Mouse (Mus musculus) spleen, adult 12 weeks (tissue): Measurements from ENCODE around the gene Wdr25.
"Not testable (repeated sequence)": the region's sequence is repeated elsewhere in the genome, so short reads cannot be mapped to it uniquely, and the experiment has no call there.

Experiments used
- DNase-seq: peaks from one replicate; pipeline ENCODE4 v3.0.0; 2022; ENCODE audit warnings: low spot score

The Wdr25 gene

DNA sequence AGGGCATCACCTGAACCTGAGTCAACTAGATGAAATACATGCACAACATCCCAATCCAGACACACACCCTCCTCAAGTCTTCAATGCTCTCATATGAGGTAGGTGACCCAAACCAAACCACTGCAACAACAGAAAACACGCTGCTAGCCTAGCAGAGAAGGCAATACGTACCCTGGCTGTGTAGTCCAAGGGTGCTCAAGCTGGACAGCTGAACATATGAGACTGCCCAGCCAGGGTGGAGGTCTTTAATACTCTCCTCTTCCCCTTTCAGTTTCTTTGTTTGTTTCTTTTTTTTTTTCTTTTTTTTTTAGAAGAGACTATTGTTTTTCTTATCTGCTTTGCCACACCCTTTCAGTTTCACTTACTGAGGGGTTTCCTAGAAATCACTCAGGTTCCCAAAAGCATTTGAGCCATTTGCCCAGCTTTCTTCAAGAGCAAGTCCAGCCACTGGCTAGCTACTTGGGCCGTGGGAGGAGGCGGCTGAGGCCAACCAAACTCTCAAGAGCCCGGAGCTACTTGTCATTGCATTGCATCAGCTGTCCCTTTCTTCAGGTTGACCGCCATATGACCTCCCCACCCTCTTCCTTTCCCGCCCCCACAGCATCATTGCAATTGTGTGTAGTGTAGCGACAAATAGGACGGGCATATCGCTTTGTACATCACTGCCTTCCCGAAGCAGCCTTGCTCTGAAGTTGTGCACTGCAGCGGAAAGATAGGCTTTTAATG lies at the start of gene Wdr25:
Gene Wdr25 (plus strand): TSS at position 643 of the 726 bp plus-strand sequence.
- peak; percentile 2 for DNase-seq

DNA sequence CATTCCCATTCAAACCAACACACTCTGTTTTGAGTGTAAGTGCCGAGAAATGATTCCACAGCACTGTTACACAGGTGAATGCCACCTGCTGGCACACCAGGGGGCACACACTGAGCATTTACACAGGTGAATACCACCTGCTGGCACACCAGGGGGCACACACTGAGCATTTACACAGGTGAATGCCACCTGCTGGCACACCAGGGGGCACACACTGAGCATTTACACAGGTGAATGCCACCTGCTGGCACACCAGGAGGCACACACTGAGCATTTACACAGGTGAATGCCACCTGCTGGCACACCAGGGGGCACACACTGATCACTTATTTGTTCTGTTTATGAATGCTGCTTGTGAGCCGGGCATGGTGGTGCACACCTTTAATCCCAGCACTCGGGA lies 45.4 kb upstream of the Wdr25 start:
- DNase-seq = not testable (repeated sequence)

DNA sequence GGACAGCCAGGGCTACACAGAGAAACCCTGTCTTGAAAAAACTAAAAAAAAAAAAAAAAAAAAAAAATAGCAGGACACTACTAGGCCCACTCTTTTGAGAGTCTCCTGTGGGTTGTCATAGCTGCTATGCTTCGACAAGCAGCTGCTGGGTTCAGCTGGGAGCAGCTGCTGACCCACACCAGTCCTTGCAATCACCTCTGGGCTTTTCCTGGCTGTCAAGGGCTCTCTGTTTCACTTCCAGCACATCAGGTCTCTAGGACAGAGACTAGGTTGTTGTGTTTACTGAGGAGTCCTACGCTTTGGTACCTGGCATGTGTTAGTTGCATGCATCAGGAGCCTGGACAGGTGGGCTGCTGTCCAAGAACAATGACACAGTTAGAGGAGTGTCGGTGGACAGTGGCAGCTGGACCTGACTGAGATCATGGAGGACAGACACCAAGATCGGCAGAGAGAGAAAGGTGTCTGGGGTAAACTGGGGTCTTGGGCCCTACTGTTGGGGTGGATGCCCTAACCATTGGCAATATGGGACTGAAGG lies 43.9 kb upstream of the Wdr25 start:
- no peak for DNase-seq

DNA sequence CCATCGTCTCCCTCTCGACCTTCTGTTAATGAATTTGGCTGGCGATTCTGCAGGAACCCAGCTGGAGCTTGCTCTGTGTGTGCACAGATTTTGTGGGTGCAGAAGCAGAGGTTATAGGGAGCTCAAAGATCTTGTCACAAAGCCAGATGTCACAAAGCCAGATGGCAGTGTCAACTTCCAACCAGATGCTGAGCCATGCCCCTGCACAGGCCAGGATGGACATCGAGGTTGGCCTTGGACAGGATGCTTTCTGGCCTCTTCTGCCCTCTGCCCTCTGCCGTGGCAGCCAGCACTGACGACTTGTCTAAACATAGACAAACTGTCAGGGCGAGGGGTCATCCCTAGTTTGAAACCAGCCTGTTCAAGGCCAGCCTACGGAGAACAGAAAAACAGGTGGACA lies 43.3 kb upstream of the Wdr25 start:
- no peak for DNase-seq

DNA sequence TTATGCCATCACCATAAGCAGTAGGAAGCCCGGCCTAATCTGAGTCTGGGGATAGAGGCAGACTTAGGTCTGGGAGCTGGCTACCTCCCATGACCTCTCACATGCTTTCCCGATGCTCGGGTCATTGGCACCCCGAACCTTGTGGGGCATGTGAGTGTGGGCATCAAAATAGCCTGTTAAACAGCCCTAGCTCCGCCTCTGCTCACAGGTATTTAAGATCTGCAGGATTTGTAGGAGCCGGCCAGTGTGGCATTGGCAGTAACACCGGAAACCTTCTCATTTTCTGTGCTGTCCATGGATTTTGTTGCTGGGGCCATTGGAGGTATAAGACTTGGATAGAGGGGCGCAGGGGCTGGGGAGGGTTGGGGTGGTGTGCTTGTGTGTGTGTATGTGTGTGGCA lies 42.5 kb upstream of the Wdr25 start:
- DNase-seq = no peak

DNA sequence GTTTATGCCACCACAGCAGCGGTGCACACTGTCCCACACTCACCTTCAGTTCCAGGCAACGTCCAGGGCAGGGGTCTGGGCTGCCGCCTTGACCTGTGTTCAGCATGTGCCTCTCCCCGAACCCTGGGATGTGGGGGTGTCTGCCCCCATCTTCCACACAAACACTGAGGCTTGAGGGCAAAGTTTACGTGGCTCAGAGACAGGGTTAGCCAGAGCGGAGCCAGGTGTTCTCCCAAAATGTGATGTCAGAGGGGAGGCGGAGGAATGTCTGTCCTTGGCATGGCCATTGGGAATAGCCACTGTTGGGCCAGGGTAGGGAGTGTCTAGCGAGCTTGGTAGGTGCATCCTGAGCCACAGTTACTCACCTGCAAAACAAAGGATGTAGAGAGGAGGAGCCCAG lies 40.6 kb upstream of the Wdr25 start:
- DNase-seq = no peak

DNA sequence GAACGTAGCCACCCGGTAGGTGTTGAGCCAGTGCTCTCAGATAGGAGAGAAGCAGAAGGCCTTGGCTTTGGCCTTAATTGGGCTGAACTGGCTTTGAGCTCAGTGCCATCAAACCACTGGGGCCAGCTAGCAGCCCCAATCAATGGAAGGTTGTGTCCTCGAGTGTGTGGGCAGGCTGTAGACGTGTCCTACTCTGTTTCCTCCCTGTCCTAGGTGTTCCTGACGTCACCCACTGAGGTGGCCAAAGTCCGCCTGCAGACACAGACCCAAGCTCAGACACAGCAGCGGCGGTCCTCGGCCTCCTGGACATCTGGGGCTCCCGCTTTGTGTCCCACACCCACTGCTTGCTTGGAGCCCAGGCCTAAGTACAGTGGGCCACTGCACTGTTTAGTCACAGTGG lies 38.4 kb upstream of the Wdr25 start:
- DNase-seq = no peak

DNA sequence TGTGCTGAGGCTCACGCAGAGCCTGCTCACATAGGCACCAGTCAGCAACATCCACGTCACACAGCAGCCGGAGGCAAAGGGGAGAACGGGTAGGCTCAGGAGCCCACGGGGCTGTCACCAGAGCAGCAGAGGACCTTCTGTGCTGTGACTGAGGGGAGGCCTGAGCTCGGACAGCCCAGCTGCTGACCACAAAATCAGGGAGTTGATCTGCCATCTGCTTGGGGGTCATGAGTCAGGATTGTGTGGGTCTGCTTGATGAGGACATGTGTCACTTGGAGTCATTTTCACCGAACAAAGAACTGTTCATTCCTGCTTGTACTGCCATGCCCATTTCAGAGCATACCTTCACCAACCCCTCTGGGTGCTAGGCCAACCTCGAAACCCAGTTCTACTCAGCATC lies 37.2 kb upstream of the Wdr25 start:
- no peak for DNase-seq

DNA sequence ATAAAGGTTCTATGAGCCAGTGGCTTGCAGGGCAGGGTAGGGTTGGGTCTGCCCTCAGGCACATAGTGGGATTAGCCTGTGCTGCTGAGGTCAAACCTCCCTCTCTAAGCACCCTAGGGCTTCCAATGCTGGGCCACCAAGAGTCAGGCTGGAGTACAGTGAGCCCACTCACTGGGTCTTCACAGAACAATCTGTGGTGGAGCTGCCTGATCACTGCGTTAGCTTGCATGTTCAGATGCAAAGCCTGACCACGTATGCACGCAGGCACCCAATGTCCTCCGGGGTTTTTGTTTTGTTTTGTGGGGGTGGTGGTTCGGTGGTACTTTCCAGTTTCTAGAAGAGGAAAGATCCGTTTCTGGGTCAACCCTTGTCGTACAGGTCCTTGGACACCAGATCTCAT lies 36.3 kb upstream of the Wdr25 start:
- DNase-seq = no peak

DNA sequence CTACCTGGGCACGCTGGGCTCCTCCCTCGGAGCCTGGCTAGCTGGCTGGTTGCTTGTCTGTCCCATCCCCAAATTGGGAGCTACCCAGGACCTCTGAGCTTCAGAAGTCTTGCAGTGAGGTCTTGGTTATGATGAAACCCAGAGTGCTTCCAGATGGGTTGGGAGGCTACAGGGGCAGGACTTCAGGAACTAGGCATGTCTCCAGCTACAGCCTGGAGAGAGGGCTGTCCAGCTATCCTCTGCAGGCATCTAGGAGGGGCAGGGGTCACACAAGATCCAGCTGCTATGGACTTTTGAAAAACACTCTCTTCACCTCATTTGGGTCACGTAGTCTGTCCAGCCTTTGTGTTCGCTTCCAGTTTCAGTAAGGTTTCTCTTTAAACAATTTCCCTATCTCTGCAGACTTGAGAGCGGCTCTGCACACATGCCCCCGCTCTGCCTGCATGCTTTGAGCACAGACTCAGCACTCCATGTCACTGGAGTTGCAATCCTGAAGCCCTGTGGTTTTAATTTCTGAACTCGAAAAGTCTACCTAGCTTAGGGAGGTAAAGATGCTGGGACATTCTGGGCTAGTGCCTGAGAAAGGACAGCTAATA lies 35.7 kb upstream of the Wdr25 start:
- DNase-seq = no peak

DNA sequence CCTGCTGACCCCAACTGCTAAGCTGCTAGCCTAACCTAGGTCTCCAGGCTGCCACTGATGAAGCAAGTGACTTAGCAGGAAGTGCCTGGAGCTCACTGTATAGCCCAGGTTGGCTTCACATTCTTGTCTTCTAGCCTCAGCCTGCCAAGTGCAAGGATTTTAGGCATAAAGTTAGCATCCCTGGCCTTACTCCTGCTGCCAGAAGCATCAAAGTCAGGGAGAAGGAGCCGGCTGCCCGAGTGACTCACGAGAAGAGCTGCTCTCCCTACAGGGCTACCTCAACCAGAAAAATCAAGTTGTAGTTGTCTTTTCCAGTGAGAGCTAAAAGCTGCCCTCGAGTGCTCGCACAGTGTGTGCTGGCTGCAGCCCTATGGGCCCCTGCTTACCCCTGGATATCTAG lies 34.9 kb upstream of the Wdr25 start:
- DNase-seq = no peak

DNA sequence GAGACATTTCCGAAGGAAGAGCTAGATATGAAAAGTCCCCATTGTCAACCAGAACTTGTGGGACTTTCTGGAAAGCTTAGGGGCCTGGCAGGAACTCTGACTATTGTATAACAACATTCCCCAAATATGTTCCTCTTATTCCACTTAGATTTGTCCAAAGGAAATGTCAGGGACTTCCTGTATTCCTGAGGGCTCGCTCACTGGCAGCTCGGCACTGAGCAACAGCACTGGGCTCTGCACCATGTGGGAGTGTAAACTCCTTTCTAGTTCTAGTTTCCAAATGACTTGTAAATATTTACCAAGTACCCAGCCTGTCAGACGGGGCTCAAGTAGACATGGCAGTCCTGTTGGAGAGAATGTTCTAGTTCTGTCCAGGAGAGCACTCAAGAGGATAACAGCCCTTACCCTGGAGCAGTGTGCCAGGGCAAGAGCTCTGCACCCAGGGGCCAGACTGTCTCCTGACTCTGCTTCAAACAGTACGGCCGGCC lies 28.4 kb upstream of the Wdr25 start:
- no peak for DNase-seq

DNA sequence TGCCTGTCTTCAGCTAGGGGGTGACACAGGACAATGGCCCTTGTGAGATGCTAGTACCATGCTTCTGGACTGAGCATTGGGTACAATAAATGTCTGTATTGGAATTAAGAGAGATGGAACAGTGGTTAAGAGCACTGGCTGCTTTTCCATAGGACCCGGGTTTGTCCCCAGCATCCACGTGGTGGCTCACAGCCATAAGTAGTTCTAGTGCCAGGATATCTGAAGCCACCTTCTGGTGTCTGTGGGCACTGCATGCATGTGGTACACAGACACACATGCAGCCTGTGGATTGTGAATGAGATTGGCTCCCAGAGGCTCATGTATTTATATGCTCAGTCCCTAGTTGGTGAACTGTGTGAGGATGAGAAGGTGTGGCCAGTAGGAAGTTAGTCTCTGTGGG lies 23.9 kb upstream of the Wdr25 start:
- DNase-seq = no peak

DNA sequence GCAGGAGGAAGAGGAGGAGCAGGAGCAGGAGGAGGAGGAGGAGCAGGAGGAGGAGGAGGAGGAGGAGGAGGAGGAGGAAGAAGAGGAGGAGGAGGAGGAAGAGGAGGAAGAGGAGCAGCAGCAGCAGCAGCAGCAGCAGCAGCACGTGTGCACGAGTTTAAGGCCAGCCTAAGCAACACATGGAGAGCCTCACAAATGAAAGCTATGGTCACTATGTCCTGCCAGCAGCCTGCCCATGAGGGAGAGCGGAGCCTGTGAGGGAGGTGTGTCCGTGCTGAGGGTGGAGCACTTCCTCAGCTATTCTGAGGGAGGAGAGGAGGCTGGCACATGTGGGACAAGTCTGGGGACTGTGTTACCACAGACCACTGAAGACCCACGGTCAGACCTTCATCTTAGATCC lies 20.3 kb upstream of the Wdr25 start:
- no peak for DNase-seq

DNA sequence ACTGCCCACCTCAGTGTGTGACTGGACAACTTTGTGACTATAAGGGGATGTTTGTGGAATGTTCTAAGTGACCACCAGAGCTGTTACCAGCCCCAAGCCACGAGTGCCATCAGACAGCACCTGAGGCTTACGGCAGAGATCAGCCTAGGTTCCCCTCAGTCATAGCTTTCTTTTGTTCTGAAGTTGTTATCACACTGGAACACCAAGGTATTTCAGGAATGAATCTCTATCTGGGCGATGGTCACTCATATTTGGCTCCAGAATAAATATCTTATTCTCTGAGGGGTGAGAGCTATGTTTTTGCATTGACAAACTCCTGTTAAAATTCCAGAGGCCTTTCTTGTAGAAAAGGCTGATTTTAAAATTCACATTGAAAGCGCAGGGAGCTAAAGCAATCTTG lies 14.3 kb upstream of the Wdr25 start:
- DNase-seq = no peak

DNA sequence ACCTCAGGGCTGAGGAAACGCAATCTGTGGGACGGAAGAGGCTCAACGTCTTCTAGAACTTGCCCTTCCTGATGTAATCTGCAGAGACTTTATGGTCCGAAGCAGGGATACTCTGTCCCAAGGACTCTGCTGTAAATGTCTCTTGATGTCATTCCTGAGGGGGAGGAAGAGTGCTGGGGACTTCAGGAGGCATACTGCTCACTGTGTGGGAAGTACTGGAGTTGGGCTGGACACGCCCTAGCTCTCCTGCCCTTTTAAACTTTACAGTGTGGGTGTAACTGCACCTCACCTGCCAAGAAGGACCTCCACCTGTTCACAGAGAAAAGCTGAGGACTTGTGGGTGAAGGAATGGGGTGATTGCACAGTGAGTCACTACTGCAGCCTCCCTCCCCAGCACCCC lies 12.8 kb upstream of the Wdr25 start:
- no peak for DNase-seq

DNA sequence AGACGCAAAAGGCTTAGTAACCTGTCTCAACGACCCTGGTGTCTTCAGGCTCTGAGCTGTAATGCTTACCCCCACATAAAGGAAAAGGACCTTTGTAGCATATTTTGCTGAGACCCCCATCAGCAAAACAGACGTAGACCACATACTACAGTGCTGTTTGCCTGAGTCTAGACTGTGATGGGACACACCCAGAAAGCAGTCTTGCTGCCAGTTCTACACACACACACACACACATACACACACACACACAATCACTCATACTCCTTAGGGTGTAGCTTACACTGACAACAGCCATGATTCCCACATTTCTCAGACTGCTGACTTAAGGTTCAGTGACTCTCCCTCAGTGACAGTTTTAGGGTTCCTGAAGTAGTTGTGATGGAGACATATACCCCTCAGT lies 12.2 kb upstream of the Wdr25 start:
- no peak for DNase-seq

DNA sequence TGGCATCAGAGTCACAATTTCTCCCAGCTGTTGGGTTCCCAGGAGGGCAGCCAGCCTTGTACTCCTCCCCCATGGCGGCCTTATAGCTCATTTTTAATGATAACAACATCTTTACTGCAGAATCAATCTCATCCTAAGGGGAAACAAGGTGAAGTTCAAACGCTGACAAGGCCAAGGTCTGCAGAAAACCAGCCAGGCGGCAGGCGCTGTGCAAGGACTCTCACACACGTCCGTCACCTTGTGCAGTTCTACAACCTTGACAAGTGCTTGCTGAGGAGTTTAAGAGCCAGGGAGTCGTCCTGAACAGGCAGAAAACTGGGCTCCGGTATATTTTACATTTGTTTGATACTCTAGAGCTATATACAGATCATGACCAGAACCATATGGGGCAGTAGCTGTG lies 10.7 kb upstream of the Wdr25 start:
- DNase-seq = no peak

DNA sequence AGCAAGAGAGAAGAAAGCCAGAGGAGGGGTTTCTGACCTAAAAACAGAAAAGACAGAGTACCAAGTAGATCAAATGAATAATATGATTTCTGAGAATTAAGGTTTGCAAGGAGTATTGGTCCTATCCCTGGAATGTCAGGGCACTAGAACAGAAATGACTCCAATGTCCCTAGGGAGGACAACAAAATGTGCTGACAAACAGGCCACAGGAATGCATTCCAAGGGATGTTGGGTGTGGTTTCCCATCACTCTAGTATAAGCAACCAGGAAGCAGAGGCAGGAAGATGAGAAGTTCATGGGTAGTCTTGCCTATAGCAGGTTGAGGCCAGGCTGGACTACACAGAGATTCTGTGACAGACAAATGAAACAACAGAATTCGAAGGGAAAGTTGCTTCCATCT lies 7.5 kb upstream of the Wdr25 start:
- no peak for DNase-seq

DNA sequence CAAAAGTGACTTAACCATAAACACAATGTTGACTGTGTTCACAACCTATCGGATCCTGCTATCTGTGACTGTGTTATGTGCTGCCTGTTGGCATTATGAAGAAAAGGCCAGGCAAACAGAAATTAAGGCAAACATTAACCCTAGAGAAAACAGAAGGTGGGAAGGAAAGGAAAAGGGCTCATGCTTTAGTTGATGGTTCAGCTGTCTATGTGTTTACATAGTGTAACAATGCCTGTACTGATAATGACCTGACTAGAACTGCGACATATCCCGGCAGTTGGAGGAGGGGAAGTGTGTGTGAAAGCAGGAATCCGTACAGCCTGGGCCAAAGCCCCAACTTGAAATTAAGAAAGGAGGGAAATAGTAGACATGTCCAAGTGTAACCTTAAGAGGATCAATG lies 6.4 kb upstream of the Wdr25 start:
- DNase-seq = no peak

DNA sequence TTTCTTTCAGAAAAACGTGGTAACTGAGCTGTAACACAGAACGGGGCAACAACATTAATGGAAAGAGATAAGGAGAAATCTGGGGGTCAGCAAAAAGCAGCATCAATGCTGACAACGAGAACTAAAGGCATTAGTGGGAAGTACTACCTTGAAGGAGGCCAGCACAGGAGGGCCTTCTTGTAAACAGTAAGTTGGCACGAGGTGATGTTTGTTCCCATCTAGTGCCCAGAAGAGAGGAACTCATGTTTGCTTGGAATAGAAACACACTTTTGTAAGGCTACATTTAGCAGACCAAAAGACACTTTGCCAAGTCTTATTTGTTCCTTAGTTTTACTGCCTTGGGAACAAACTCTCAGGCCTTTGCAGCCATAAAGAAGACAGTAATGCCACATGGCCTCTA lies 4.8 kb upstream of the Wdr25 start:
- no peak for DNase-seq

DNA sequence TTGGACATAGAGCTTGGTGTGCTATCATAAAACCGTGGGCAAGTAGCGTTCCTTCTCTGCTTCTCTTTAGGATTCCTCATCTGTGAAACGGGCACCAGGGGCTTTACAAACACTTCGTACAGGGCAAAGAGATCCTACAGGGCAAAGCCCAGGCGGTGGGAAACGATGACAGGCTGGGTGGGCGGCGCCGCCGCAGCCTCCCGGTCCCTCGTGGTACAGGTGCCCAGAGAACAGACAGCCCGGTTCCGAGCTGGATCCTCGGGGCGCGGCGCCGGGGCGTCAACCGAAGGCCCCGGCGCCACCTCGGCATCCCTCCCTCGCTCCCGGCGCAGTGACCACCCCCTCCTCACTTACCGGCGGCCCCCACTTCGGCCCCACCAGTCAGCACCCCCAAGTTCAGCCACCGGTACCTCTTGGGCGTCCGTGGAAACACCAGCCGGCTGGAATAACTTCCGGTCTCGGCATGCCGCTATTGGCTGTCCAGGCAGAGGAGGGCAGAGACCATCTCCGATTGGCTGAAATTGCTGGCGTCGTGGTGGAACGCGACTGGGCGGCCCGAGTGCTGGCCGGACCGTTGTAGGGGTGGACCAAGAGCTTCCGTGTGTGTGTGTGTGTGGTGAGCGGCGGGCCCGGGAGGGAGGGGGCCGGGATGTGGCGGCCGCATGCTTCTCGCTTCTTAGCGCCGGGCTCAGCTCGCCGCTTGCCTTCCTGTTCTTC lies 442 bp downstream of the Wdr25 start, which contains the start of gene Wars:
Gene Wars (minus strand): TSS at position 460 of the 717 bp plus-strand sequence.
- DNase-seq = peak; percentile 87

DNA sequence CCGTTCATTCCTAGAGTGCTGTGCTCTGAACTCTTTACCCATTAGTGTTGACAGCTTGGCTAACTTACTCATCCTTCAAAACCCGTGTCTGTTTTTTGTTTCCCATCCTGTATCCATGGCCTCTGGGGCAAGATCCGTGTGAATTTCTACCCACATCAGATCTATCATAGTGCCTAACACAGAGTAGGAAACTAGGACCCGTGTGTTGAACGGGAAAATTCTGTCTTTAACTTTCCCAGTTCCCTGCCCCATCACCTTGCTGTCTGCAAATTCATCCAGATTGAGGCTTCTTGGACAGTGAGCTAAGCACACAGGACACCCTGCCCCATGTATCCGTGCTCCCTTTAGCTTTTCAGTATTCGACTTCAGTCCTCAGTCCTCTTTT lies 993 bp downstream of the Wdr25 start:
- DNase-seq = no peak
